Mouse (Mus musculus) forebrain, postnatal 0 days (tissue): ENCODE data around the gene Idh3a. TPM values are rescaled to one million over a fixed set of nuclear protein-coding genes. Genes with fewer than 3 reads are reported as not detected.

Experiments
- ATAC-seq: fragments of 200-750 bp; cut with Nextera tagmentation; 2 replicates; pipeline ENCODE4 v1.8.0; 2017; ENCODE audit warnings: mild to moderate bottlenecking, moderate library complexity
- DNase-seq: peaks from one replicate; pipeline ENCODE4 v3.0.0-alpha.2; 2015
- H3K27ac ChIP-seq: fragments of 300-500 bp; sonication (generic); 2 replicates; pipeline ENCODE4 v1.5.1; 2014; ENCODE audit warnings: low read depth, mild to moderate bottlenecking, antibody characterized with exemption, low read length, moderate library complexity, mixed read lengths
- H3K27me3 ChIP-seq: fragments of 300-500 bp; sonication (generic); 2 replicates; pipeline ENCODE4 v1.6.1; 2014; ENCODE audit warnings: mild to moderate bottlenecking, low read length, mixed read lengths; ENCODE audit not compliant: insufficient read depth
- H3K36me3 ChIP-seq: fragments of 300-500 bp; sonication (generic); 2 replicates; pipeline ENCODE4 v1.6.1; 2014; ENCODE audit warnings: mild to moderate bottlenecking, moderate library complexity; ENCODE audit not compliant: insufficient read depth
- H3K4me1 ChIP-seq: fragments of 300-500 bp; sonication (generic); 2 replicates; pipeline ENCODE4 v1.6.1; 2014; ENCODE audit warnings: antibody characterized with exemption; ENCODE audit not compliant: insufficient read depth
- H3K4me2 ChIP-seq: fragments of 300-500 bp; sonication (generic); 2 replicates; pipeline ENCODE4 v1.6.1; 2014; ENCODE audit warnings: low read depth, mild to moderate bottlenecking, moderate library complexity
- H3K4me3 ChIP-seq: fragments of 300-500 bp; sonication (generic); 2 replicates; pipeline ENCODE4 v1.5.1; 2014; ENCODE audit warnings: low read depth, low read length, mixed read lengths
- H3K9ac ChIP-seq: fragments of 300-500 bp; sonication (generic); 2 replicates; pipeline ENCODE4 v1.6.1; 2014; ENCODE audit warnings: mild to moderate bottlenecking
- H3K9me3 ChIP-seq: fragments of 300-500 bp; sonication (generic); 2 replicates; pipeline ENCODE4 v1.6.1; 2016; ENCODE audit warnings: low read length
- CTCF ChIP-seq: sonication (generic); IDR thresholded peaks from 2 replicates; pipeline ENCODE4 v1.5.1; 2016; ENCODE audit warnings: antibody characterized with exemption, control low read depth, low read depth
- WGBS: fragments of 180-500 bp; shearing (Covaris S2); extraction: QIAGEN DNeasy Blood & Tissue Kit; methylation state at CpG from one replicate; pipeline ENCODE4 v1.1.7; 2014; 5-methylcytosine and 5-hydroxymethylcytosine counted together
- polyA plus RNA-seq: library from polyadenylated mRNA; unstranded; fragments of >200 nt; fragmentation: Nextera tagmentation; extraction: Ambion mirVana; gene quantifications from 2 replicates; pipeline ENCODE4 v1.2.1, GENCODE M21; 2015
- total RNA-seq: library from RNA; depleted of rRNA; stranded (reverse); fragments of >200 nt; gene quantifications from 2 replicates; pipeline ENCODE4 v1.2.3, GENCODE M21; 2014; rRNA removed

Idh3a gene
- total RNA-seq (94.6 and 100 TPM in 2 replicates), polyA plus RNA-seq (171 and 183 TPM in 2 replicates)

- H3K9ac ChIP-seq = peak within 1 kb of the TSS; percentile 91
- H3K36me3 ChIP-seq = no peaks in the 10 kb centered on the region; the same call in none of the 2 replicates
- TF ChIP-seq CTCF = no peak
- WGBS = under 1% methylated on average over 58 of the region's 73 CpGs
- H3K4me3 ChIP-seq = peak within 1 kb of the TSS; percentile 94
- peak within 1 kb of the TSS; percentile 73 for H3K27ac ChIP-seq
- H3K27me3 ChIP-seq = no peaks in the 10 kb centered on the region
- H3K4me1 ChIP-seq = peaks cover 14% of the 10 kb centered on the region
- H3K4me2 ChIP-seq = peak within 1 kb of the TSS; percentile 97
- DNase-seq (peak; percentile 98), ATAC-seq (peak; percentile 100)
- no peaks in the 10 kb centered on the region for H3K9me3 ChIP-seq
Observed at GRCm38 (mm10) chr9:54586199-54587061, at the start of gene Idh3a. Gene Idh3a, plus strand, starts transcription at chr9:54586334.

- 12% methylated on average over 4 of the region's 4 CpGs for WGBS
- DNase-seq = peak; percentile 79
Observed at GRCm38 (mm10) chr9:54537030-54537429, 49.1 kb upstream of the Idh3a start.

GRCm38 (mm10) chr9:54537480-54537879 is 48.7 kb upstream of the Idh3a start:
- DNase-seq = no peak

More at GRCm38 (mm10) chr9:54537030-54537429, 49.1 kb upstream of the Idh3a start:
- no peak for TF ChIP-seq CTCF
- Histone ChIP-seq H3K27me3 (no peaks in the 10 kb centered on the region), H3K4me3 (no peak overlapping the region), H3K9me3 (no peaks in the 10 kb centered on the region), H3K4me2 (no peak overlapping the region), H3K9ac (no peak overlapping the region), H3K36me3 (no peaks in the 10 kb centered on the region), H3K27ac (peak overlapping the region; percentile 69), H3K4me1 (peaks cover 14% of the 10 kb centered on the region; the same call in 1 of the 2 replicates)
- ATAC-seq = peak; percentile 61

GRCm38 (mm10) chr9:54538244-54538643 is 47.9 kb upstream of the Idh3a start:
- no peak overlapping the region for H3K4me2 ChIP-seq
- DNase-seq = no peak
- 94% methylated on average over 3 of the region's 3 CpGs for WGBS
- no peaks in the 10 kb centered on the region for H3K9me3 ChIP-seq
- ATAC-seq = no peak
- H3K36me3 ChIP-seq = no peaks in the 10 kb centered on the region
- TF ChIP-seq CTCF = no peak
- H3K4me3 ChIP-seq = no peak overlapping the region
- H3K27me3 ChIP-seq = no peaks in the 10 kb centered on the region
- H3K27ac ChIP-seq = no peak overlapping the region
- H3K9ac ChIP-seq = no peak overlapping the region
- H3K4me1 ChIP-seq = peaks cover 14% of the 10 kb centered on the region; the same call in 1 of the 2 replicates

More at GRCm38 (mm10) chr9:54537480-54537879, 48.7 kb upstream of the Idh3a start:
- H3K4me1 ChIP-seq = peaks cover 14% of the 10 kb centered on the region; the same call in 1 of the 2 replicates
- H3K27me3 ChIP-seq = no peaks in the 10 kb centered on the region
- no peak overlapping the region for H3K4me2 ChIP-seq
- no peak overlapping the region for H3K9ac ChIP-seq
- 49% methylated on average over 3 of the region's 3 CpGs for WGBS
- H3K4me3 ChIP-seq = no peak overlapping the region
- no peak for ATAC-seq
- TF ChIP-seq CTCF = no peak
- no peaks in the 10 kb centered on the region for H3K36me3 ChIP-seq
- H3K9me3 ChIP-seq = no peaks in the 10 kb centered on the region
- peak overlapping the region; percentile 69 for H3K27ac ChIP-seq

- no peaks in the 10 kb centered on the region for H3K9me3 ChIP-seq
- peaks cover 14% of the 10 kb centered on the region; the same call in 1 of the 2 replicates for H3K4me1 ChIP-seq
- TF ChIP-seq CTCF = no peak
- no peak within 1 kb of the TSS for H3K4me3 ChIP-seq
- H3K36me3 ChIP-seq = no peaks in the 10 kb centered on the region
- no peak within 1 kb of the TSS for H3K9ac ChIP-seq
- H3K27ac ChIP-seq = no peak within 1 kb of the TSS
- no peak for DNase-seq
- no peaks in the 10 kb centered on the region for H3K27me3 ChIP-seq
- no peak within 1 kb of the TSS for H3K4me2 ChIP-seq
- WGBS = 95% methylated on average over 14 of the region's 14 CpGs
- no peak for ATAC-seq
Observed at GRCm38 (mm10) chr9:54538684-54539083, 47.5 kb upstream of the Idh3a start, which contains the start of gene Sh2d7. Gene Sh2d7, plus strand, starts transcription at chr9:54538984.

- Histone ChIP-seq H3K36me3 (peaks cover 15% of the 10 kb centered on the region; the same call in 1 of the 2 replicates), H3K27ac (no peak overlapping the region), H3K4me3 (no peak overlapping the region), H3K4me2 (no peak overlapping the region), H3K9me3 (no peaks in the 10 kb centered on the region), H3K27me3 (no peaks in the 10 kb centered on the region), H3K4me1 (peaks cover 14% of the 10 kb centered on the region; the same call in 1 of the 2 replicates), H3K9ac (no peak overlapping the region)
- ATAC-seq (no peak), DNase-seq (no peak)
- no peak for TF ChIP-seq CTCF
- 69% methylated on average over 5 of the region's 5 CpGs for WGBS
Observed at GRCm38 (mm10) chr9:54540801-54541200, 45.3 kb upstream of the Idh3a start.
